Mouse (Mus musculus) embryonic facial prominence, embryonic 13.5 days (tissue): Measurements from ENCODE around the gene Klf4. TPM values are rescaled to one million over a fixed set of nuclear protein-coding genes. Genes with fewer than 3 reads are reported as not detected.

Experiments used
- ATAC-seq: fragments of 200-750 bp; cut with Nextera tagmentation; 2 replicates; pipeline ENCODE4 v1.8.0; 2017; ENCODE audit warnings: low read depth; ENCODE audit not compliant: insufficient number of reproducible peaks, insufficient read depth, low FRiP score, low TSS enrichment
- H3K27ac ChIP-seq: fragments of 300-500 bp; sonication (generic); 2 replicates; pipeline ENCODE4 v1.5.1; 2015; ENCODE audit warnings: moderate library complexity, mild to moderate bottlenecking, inconsistent platforms
- H3K27me3 ChIP-seq: fragments of 300-500 bp; sonication (generic); 2 replicates; pipeline ENCODE4 v1.6.1; 2015; ENCODE audit warnings: mild to moderate bottlenecking, inconsistent platforms
- H3K36me3 ChIP-seq: fragments of 300-500 bp; sonication (generic); 2 replicates; pipeline ENCODE4 v1.6.1; 2015; ENCODE audit warnings: mild to moderate bottlenecking, inconsistent platforms
- H3K4me1 ChIP-seq: fragments of 300-500 bp; sonication (generic); 2 replicates; pipeline ENCODE4 v1.6.1; 2015; ENCODE audit warnings: inconsistent platforms
- H3K4me2 ChIP-seq: fragments of 300-500 bp; sonication (generic); 2 replicates; pipeline ENCODE4 v1.6.1; 2015; ENCODE audit warnings: moderate library complexity, mild to moderate bottlenecking, inconsistent platforms
- H3K4me3 ChIP-seq: fragments of 300-500 bp; sonication (generic); 2 replicates; pipeline ENCODE4 v1.5.1; 2015; ENCODE audit warnings: mild to moderate bottlenecking, inconsistent platforms
- H3K9ac ChIP-seq: fragments of 300-500 bp; sonication (generic); 2 replicates; pipeline ENCODE4 v1.6.1; 2015; ENCODE audit warnings: mild to moderate bottlenecking, inconsistent platforms
- H3K9me3 ChIP-seq: fragments of 300-500 bp; sonication (generic); 2 replicates; pipeline ENCODE4 v1.6.1; 2016; ENCODE audit warnings: inconsistent platforms
- WGBS: fragments of 180-500 bp; shearing (Covaris S2); methylation state at CpG from one replicate; pipeline ENCODE4 v1.1.7; 2015; ENCODE audit warnings: mixed read lengths; 5-methylcytosine and 5-hydroxymethylcytosine counted together
- polyA plus RNA-seq: library from polyadenylated mRNA; unstranded; fragments of >200 nt; fragmentation: Nextera tagmentation; extraction: Ambion mirVana; gene quantifications from 2 replicates; pipeline ENCODE4 v1.2.1, GENCODE M21; 2015

The Klf4 gene
- polyA plus RNA-seq, 1 experiment from 2014 or later: 22.6 TPM

- 14% methylated on average over 25 of the region's 25 CpGs for WGBS
- no peaks in the 10 kb centered on the region for H3K9me3 ChIP-seq
- H3K27me3 ChIP-seq: no peaks in the 10 kb centered on the region
- peak overlapping the region; percentile 34 for H3K4me3 ChIP-seq
- peaks cover 32% of the 10 kb centered on the region for H3K4me1 ChIP-seq
- ATAC-seq: peak; percentile 60
- no peaks in the 10 kb centered on the region for H3K36me3 ChIP-seq
- H3K27ac ChIP-seq: no peak overlapping the region; the same call in 1 of the 2 replicates
- peak overlapping the region; percentile 65 for H3K4me2 ChIP-seq
- H3K9ac ChIP-seq: peak overlapping the region; percentile 57
Measured at GRCm38 (mm10) chr4:55480322-55480767, 51.9 kb downstream of the Klf4 start.

- WGBS: 28% methylated on average over 5 of the region's 5 CpGs
- Histone ChIP-seq H3K9ac (no peak overlapping the region), H3K27ac (no peak overlapping the region), H3K9me3 (no peaks in the 10 kb centered on the region), H3K4me1 (peaks cover 40% of the 10 kb centered on the region), H3K4me3 (no peak overlapping the region), H3K4me2 (no peak overlapping the region), H3K36me3 (no peaks in the 10 kb centered on the region), H3K27me3 (no peaks in the 10 kb centered on the region)
- no peak for ATAC-seq
Measured at GRCm38 (mm10) chr4:55478333-55478732, 53.9 kb downstream of the Klf4 start.

DNA sequence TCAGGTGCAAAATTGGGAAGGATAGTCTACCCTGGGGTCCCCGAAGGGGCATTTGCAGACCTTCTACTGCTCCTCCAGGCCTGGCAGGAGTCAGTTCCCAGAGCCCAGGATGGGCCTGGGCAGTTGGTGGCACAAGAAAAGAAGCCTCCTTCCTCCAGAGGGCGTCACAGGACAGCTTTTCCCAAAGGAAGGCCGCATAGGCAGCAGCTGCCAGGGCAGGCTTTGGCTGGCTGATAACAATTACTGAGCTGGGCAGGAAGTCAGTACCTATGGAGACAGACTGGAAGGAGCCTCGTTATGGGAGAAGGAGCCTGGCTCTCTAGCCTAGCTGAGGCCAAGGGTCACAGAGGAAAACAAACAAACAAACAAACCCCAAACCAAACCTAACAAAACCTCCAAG is 54.3 kb downstream of the Klf4 start:
- ATAC-seq: 0 out of 2 replicates have a peak, but pooled peaks have one; percentile 29

GRCm38 (mm10) chr4:55477210-55477759 is 55.0 kb downstream of the Klf4 start:
- ATAC-seq: no peak
- H3K36me3 ChIP-seq: no peaks in the 10 kb centered on the region
- H3K4me1 ChIP-seq: peaks cover 40% of the 10 kb centered on the region
- H3K9ac ChIP-seq: no peak overlapping the region
- WGBS: 85% methylated on average over 7 of the region's 7 CpGs
- no peaks in the 10 kb centered on the region for H3K27me3 ChIP-seq
- no peak overlapping the region for H3K4me3 ChIP-seq
- no peaks in the 10 kb centered on the region for H3K9me3 ChIP-seq
- no peak overlapping the region for H3K27ac ChIP-seq
- no peak overlapping the region for H3K4me2 ChIP-seq

More for the DNA sequence above, 54.3 kb downstream of the Klf4 start:
- Histone ChIP-seq H3K9ac (no peak overlapping the region), H3K27me3 (no peaks in the 10 kb centered on the region), H3K9me3 (no peaks in the 10 kb centered on the region), H3K4me3 (no peak overlapping the region), H3K36me3 (no peaks in the 10 kb centered on the region), H3K27ac (no peak overlapping the region), H3K4me2 (no peak overlapping the region), H3K4me1 (peaks cover 40% of the 10 kb centered on the region)
- WGBS: 22% methylated on average over 4 of the region's 4 CpGs

Other genes with a start within 250 kb of the Klf4 start
- gene Rad23b, start 182.4 kb downstream of the Klf4 start, polyA plus RNA-seq: 83.1 and 86.4 TPM in 2 replicates